Mouse (Mus musculus) olfactory bulb, adult 2 months (tissue): ENCODE data around the gene Pde3a.

Source experiments
- CTCF ChIP-seq: fragments of 200-500 bp; IDR thresholded peaks from 2 replicates; pipeline ENCODE4 v1.5.1; 2012; ENCODE audit warnings: low read depth, mild to moderate bottlenecking, low read length, moderate library complexity; ENCODE audit not compliant: insufficient read depth
- POLR2A ChIP-seq: fragments of 200-500 bp; IDR thresholded peaks from 2 replicates; pipeline ENCODE4 v1.6.1; 2012; ENCODE audit warnings: mild to moderate bottlenecking, low read depth, low read length, moderate library complexity; ENCODE audit not compliant: insufficient read depth

- TF ChIP-seq CTCF (no peak), POLR2A (no peak)
Measured at GRCm38 (mm10) chr6:141432271-141432974, 183.4 kb downstream of the Pde3a start.
